Comparison of ENCODE assay signal across 8 mouse cellular contexts in genomic region chrX:20290715-20291114, GRCm38 (mm10). TPM values are rescaled to one million over a fixed set of nuclear protein-coding genes. Genes with fewer than 3 reads are reported as not detected.
A peak's percentile ranks its signal among the peaks of the same experiment; 100 is the strongest.
DNase-seq lines count a peak whose midpoint lies in the region; TF ChIP-seq lines count a peak whose summit lies in the region.

No protein-coding gene starts in this region.

- H3K36me3 ChIP-seq in testis, adult 2 months (ENCODE audit: control insufficient read depth, insufficient read depth, low read length), result no peaks in the 10 kb centered on the region

- TF ChIP-seq CTCF in gastrocnemius, adult 2 months (IDR thresholded peaks at IDR 0.05), result no peak
- no peak for TF ChIP-seq CTCF in testis, adult 2 months (IDR thresholded peaks at IDR 0.05; ENCODE audit: control insufficient read depth, insufficient read depth, insufficient replicate concordance, low read depth, low read length)

- H3K27me3 ChIP-seq in testis, adult 2 months (ENCODE audit: control insufficient read depth, insufficient read depth, low read length), result no peaks in the 10 kb centered on the region

- no peak overlapping the region; the same call in 1 of the 2 replicates for H3K27ac ChIP-seq in gastrocnemius, adult 2 months
- no peak overlapping the region for H3K27ac ChIP-seq in testis, adult 2 months (ENCODE audit: control insufficient read depth, insufficient read depth, low read depth, low read length)

- intact Hi-C loops in gastrocnemius, adult 2 months (cut with DNase I), result no loop called here
- intact Hi-C loops in gastrocnemius, postnatal 36 days (cut with DNase I), result no loop called here

- TF ChIP-seq POLR2A in testis, adult 2 months (IDR thresholded peaks at IDR 0.05; ENCODE audit: control insufficient read depth, low read depth, low read length), result no peak

- H3K4me1 ChIP-seq in testis, adult 2 months (ENCODE audit: control insufficient read depth, insufficient read depth, low read length), result no peaks in the 10 kb centered on the region

- DNase-seq in gastrocnemius, adult 2 months, result no peak
- no peak for DNase-seq in gastrocnemius, postnatal 36 days
- DNase-seq in testis, postnatal 10 days (ENCODE audit: low spot score), result no peak
- peak; percentile 64 for DNase-seq in induced T-regulatory cell, adult 2 months (ENCODE audit: low read depth)
- peak; percentile 36 to 40 for DNase-seq in natural killer cell, adult 2 months (ENCODE audit: low spot score in 2 of 2)
- no peak for DNase-seq in MN1 (ENCODE audit: low spot score)
- no peak for DNase-seq in urinary bladder, adult 2 months (ENCODE audit: low spot score)

- H3K4me3 ChIP-seq in gastrocnemius, adult 2 months, result peak overlapping the region; percentile 71
- H3K4me3 ChIP-seq in testis, adult 2 months (ENCODE audit: control insufficient read depth, low read depth, low read length), result peak overlapping the region; percentile 83

RNA-seq across cellular contexts. Expression of gene Slc9a7, which starts 0.9 kb away (rescaled TPM):
- total RNA-seq in gastrocnemius, adult 2 months (2021), result 10 to 100 TPM in 1 of 2 experiments, 1 to 10 TPM in 1; 8.2 to 11.9 TPM
- total RNA-seq in gastrocnemius, postnatal 36 days (2021), result 10 to 100 TPM in 1 of 2 experiments, 1 to 10 TPM in 1; 5.5 to 10.5 TPM
- polyA plus RNA-seq in testis, adult 2 months (2012; rRNA removed), result 0.29 and 0.52 TPM in 2 replicates
- 1.4 and 1.9 TPM in 2 replicates for polyA plus RNA-seq in urinary bladder, adult 2 months (2012; rRNA removed)

Comparison
In these comparisons a context has a peak if more than half of its experiments do, and no peak if none do; other contexts are left out.
1. DNase-seq: peak in induced T-regulatory cell, adult 2 months (single experiment) and natural killer cell, adult 2 months (2 of 2); none in gastrocnemius, adult 2 months (single experiment), gastrocnemius, postnatal 36 days (0 of 2), testis, postnatal 10 days (single experiment), MN1 (single experiment) and urinary bladder, adult 2 months (single experiment).